Mouse (Mus musculus): Measurements from ENCODE around the gene Best2. TPM values are rescaled to one million over a fixed set of nuclear protein-coding genes. Genes with fewer than 3 reads are reported as not detected.
A peak's percentile ranks its signal among the peaks of the same experiment; 100 is the strongest.

Gene Best2
- polyA plus RNA-seq, 1 experiment from 2014 or later, result 0.14 TPM

- 3% methylated on average over 13 of the region's 13 CpGs for WGBS
- peaks cover 8% of the 10 kb centered on the region; the same call in 1 of the 2 replicates for H3K36me3 ChIP-seq
- H3K27me3 ChIP-seq (replicated peaks), result no peaks in the 10 kb centered on the region
- no peak for ATAC-seq
- peak overlapping the region; percentile 81 for H3K4me2 ChIP-seq (replicated peaks)
- peak overlapping the region; percentile 85 for H3K4me3 ChIP-seq (replicated peaks)
- peaks cover 10% of the 10 kb centered on the region; the same call in 1 of the 2 replicates for H3K4me1 ChIP-seq (replicated peaks)
- H3K27ac ChIP-seq, result peak overlapping the region; percentile 100
- 0 out of 2 replicates have a peak overlapping the region, but pooled peaks have one; percentile 67 for H3K9ac ChIP-seq
- H3K9me3 ChIP-seq, result no peaks in the 10 kb centered on the region
These were observed 20.4 kb upstream of the Best2 start for GRCm38 (mm10) chr8:85034764-85035163.

GRCm38 (mm10) chr8:85033867-85034266 is 19.5 kb upstream of the Best2 start:
- H3K4me3 ChIP-seq (replicated peaks), result no peak overlapping the region
- no peak for ATAC-seq
- 57% methylated on average over 1 of the region's 1 CpGs for WGBS
- no peak overlapping the region for H3K9ac ChIP-seq
- no peaks in the 10 kb centered on the region for H3K9me3 ChIP-seq
- no peak overlapping the region for H3K27ac ChIP-seq
- H3K4me2 ChIP-seq (replicated peaks), result no peak overlapping the region
- no peaks in the 10 kb centered on the region for H3K27me3 ChIP-seq (replicated peaks)
- H3K36me3 ChIP-seq, result peaks cover 12% of the 10 kb centered on the region; the same call in 1 of the 2 replicates
- peaks cover 11% of the 10 kb centered on the region for H3K4me1 ChIP-seq (replicated peaks)

GRCm38 (mm10) chr8:85032622-85033311 is 18.4 kb upstream of the Best2 start:
- WGBS, result 78% methylated on average over 4 of the region's 4 CpGs
- H3K4me3 ChIP-seq (replicated peaks), result no peak overlapping the region
- H3K27me3 ChIP-seq (replicated peaks), result no peaks in the 10 kb centered on the region
- H3K4me1 ChIP-seq (replicated peaks), result peaks cover 20% of the 10 kb centered on the region
- H3K36me3 ChIP-seq, result peaks cover 12% of the 10 kb centered on the region; the same call in 1 of the 2 replicates
- H3K9me3 ChIP-seq, result no peaks in the 10 kb centered on the region
- H3K9ac ChIP-seq, result no peak overlapping the region
- ATAC-seq, result no peak
- H3K27ac ChIP-seq, result no peak overlapping the region
- no peak overlapping the region for H3K4me2 ChIP-seq (replicated peaks)

GRCm38 (mm10) chr8:85029271-85029670 is 14.9 kb upstream of the Best2 start:
- WGBS, result 72% methylated on average over 14 of the region's 14 CpGs
- no peak for ATAC-seq
- Histone ChIP-seq H3K27ac (no peak overlapping the region), H3K4me3 (replicated peaks) (peak overlapping the region; percentile 9; the same call in 1 of the 2 replicates), H3K9me3 (no peaks in the 10 kb centered on the region), H3K27me3 (replicated peaks) (no peaks in the 10 kb centered on the region), H3K9ac (peak overlapping the region; percentile 99; the same call in 1 of the 2 replicates), H3K4me2 (replicated peaks) (peak overlapping the region; percentile 82), H3K4me1 (replicated peaks) (peaks cover 22% of the 10 kb centered on the region), H3K36me3 (peaks cover 12% of the 10 kb centered on the region; the same call in 1 of the 2 replicates)

- H3K27ac ChIP-seq, result no peak overlapping the region
- peak overlapping the region; percentile 95 for H3K4me3 ChIP-seq (replicated peaks)
- peak overlapping the region; percentile 99 for H3K9ac ChIP-seq
- H3K36me3 ChIP-seq, result peaks cover 20% of the 10 kb centered on the region; the same call in 1 of the 2 replicates
- H3K4me1 ChIP-seq (replicated peaks), result peaks cover 30% of the 10 kb centered on the region
- WGBS, result 19% methylated on average over 2 of the region's 2 CpGs
- no peaks in the 10 kb centered on the region for H3K27me3 ChIP-seq (replicated peaks)
- no peaks in the 10 kb centered on the region for H3K9me3 ChIP-seq
- H3K4me2 ChIP-seq (replicated peaks), result peak overlapping the region; percentile 82
- no peak for ATAC-seq
These were observed 13.6 kb upstream of the Best2 start for GRCm38 (mm10) chr8:85027922-85028321.

GRCm38 (mm10) chr8:85027516-85027855 is 13.2 kb upstream of the Best2 start:
- peaks cover 20% of the 10 kb centered on the region; the same call in 1 of the 2 replicates for H3K36me3 ChIP-seq
- H3K9ac ChIP-seq, result peak overlapping the region; percentile 99
- H3K4me3 ChIP-seq (replicated peaks), result peak overlapping the region; percentile 95
- peaks cover 30% of the 10 kb centered on the region for H3K4me1 ChIP-seq (replicated peaks)
- no peaks in the 10 kb centered on the region for H3K9me3 ChIP-seq
- H3K27me3 ChIP-seq (replicated peaks), result no peaks in the 10 kb centered on the region
- H3K4me2 ChIP-seq (replicated peaks), result peak overlapping the region; percentile 82
- ATAC-seq, result no peak
- peak overlapping the region; percentile 92 for H3K27ac ChIP-seq
- WGBS, result under 1% methylated on average over 13 of the region's 13 CpGs

GRCm38 (mm10) chr8:85026670-85027515 is 12.6 kb upstream of the Best2 start, which contains the start of gene Trir:
TSS of gene Trir (plus strand) at chr8:85026823.
- peak; percentile 85 for ATAC-seq

GRCm38 (mm10) chr8:85025098-85025932 is 11.0 kb upstream of the Best2 start, which contains the start of gene Asna1:
TSS of gene Asna1 (minus strand) at chr8:85025281.
- Histone ChIP-seq H3K4me3 (replicated peaks) (peak within 1 kb of the TSS; percentile 80), H3K4me1 (replicated peaks) (peaks cover 30% of the 10 kb centered on the region), H3K27me3 (replicated peaks) (no peaks in the 10 kb centered on the region), H3K36me3 (peaks cover 21% of the 10 kb centered on the region; the same call in 1 of the 2 replicates), H3K9ac (peak within 1 kb of the TSS; percentile 68), H3K27ac (peak within 1 kb of the TSS; percentile 74), H3K4me2 (replicated peaks) (peak within 1 kb of the TSS; percentile 82), H3K9me3 (no peaks in the 10 kb centered on the region)
- WGBS, result 4% methylated on average over 30 of the region's 30 CpGs
- peak; percentile 91 for ATAC-seq

More at GRCm38 (mm10) chr8:85026670-85027515, 12.6 kb upstream of the Best2 start, which contains the start of gene Trir:
- Histone ChIP-seq H3K27me3 (replicated peaks) (no peaks in the 10 kb centered on the region), H3K9me3 (no peaks in the 10 kb centered on the region), H3K4me2 (replicated peaks) (peak within 1 kb of the TSS; percentile 82), H3K27ac (peak within 1 kb of the TSS; percentile 92), H3K4me1 (replicated peaks) (peaks cover 30% of the 10 kb centered on the region), H3K9ac (peak within 1 kb of the TSS; percentile 99), H3K36me3 (peaks cover 20% of the 10 kb centered on the region; the same call in 1 of the 2 replicates), H3K4me3 (replicated peaks) (peak within 1 kb of the TSS; percentile 95)
- WGBS, result under 1% methylated on average over 75 of the region's 75 CpGs

- ATAC-seq, result no peak
- no peaks in the 10 kb centered on the region for H3K27me3 ChIP-seq (replicated peaks)
- peaks cover 27% of the 10 kb centered on the region for H3K4me1 ChIP-seq (replicated peaks)
- peaks cover 25% of the 10 kb centered on the region for H3K36me3 ChIP-seq
- peak overlapping the region; percentile 80; the same call in 1 of the 2 replicates for H3K4me3 ChIP-seq (replicated peaks)
- no peak overlapping the region for H3K27ac ChIP-seq
- H3K4me2 ChIP-seq (replicated peaks), result peak overlapping the region; percentile 82
- H3K9ac ChIP-seq, result no peak overlapping the region
- WGBS, result 90% methylated on average over 3 of the region's 3 CpGs
- H3K9me3 ChIP-seq, result no peaks in the 10 kb centered on the region
These were observed 9.5 kb upstream of the Best2 start for GRCm38 (mm10) chr8:85023846-85024245.

- WGBS, result 91% methylated on average over 3 of the region's 3 CpGs
- peaks cover 30% of the 10 kb centered on the region for H3K36me3 ChIP-seq
These were observed 7.3 kb upstream of the Best2 start for GRCm38 (mm10) chr8:85021514-85022055.

GRCm38 (mm10) chr8:85017209-85017608 is 2.9 kb upstream of the Best2 start:
- Histone ChIP-seq H3K4me1 (replicated peaks) (peaks cover 5% of the 10 kb centered on the region; the same call in 1 of the 2 replicates), H3K27ac (no peak overlapping the region), H3K9ac (no peak overlapping the region), H3K9me3 (no peaks in the 10 kb centered on the region), H3K27me3 (replicated peaks) (peaks cover 13% of the 10 kb centered on the region), H3K4me2 (replicated peaks) (no peak overlapping the region), H3K36me3 (peaks cover 21% of the 10 kb centered on the region), H3K4me3 (replicated peaks) (no peak overlapping the region)
- WGBS, result 56% methylated on average over 5 of the region's 5 CpGs
- no peak for ATAC-seq

More at GRCm38 (mm10) chr8:85021514-85022055, 7.3 kb upstream of the Best2 start:
- no peak overlapping the region for H3K4me2 ChIP-seq (replicated peaks)
- H3K9ac ChIP-seq, result no peak overlapping the region
- no peaks in the 10 kb centered on the region for H3K27me3 ChIP-seq (replicated peaks)
- H3K4me1 ChIP-seq (replicated peaks), result peaks cover 17% of the 10 kb centered on the region
- no peak overlapping the region for H3K4me3 ChIP-seq (replicated peaks)
- ATAC-seq, result no peak
- H3K9me3 ChIP-seq, result no peaks in the 10 kb centered on the region
- H3K27ac ChIP-seq, result no peak overlapping the region

Measured in intestine, embryonic 15.5 days (tissue).